Mouse (Mus musculus) cerebellum, adult 2 months (tissue): Measurements from ENCODE around the gene Fam210b.

Experiments
- CTCF ChIP-seq: fragments of 200-500 bp; IDR thresholded peaks from 2 replicates; pipeline ENCODE4 v1.5.1; 2011; ENCODE audit warnings: low read depth, mild to moderate bottlenecking, control low read depth, low read length, moderate library complexity, borderline replicate concordance; ENCODE audit not compliant: insufficient read depth
- POLR2A ChIP-seq: fragments of 200-500 bp; IDR thresholded peaks from 2 replicates; pipeline ENCODE4 v1.6.1; 2011; ENCODE audit warnings: low read length, control low read depth, borderline replicate concordance; ENCODE audit not compliant: insufficient read depth

GRCm38 (mm10) chr2:172299126-172299921, 46.0 kb upstream of the Fam210b start:
- TF ChIP-seq CTCF (no peak), POLR2A (no peak)
